Mouse (Mus musculus): ENCODE results near the gene Clic6. TPM values are rescaled to one million over a fixed set of nuclear protein-coding genes. Genes with fewer than 3 reads are reported as not detected.

The Clic6 gene
- polyA plus RNA-seq, 1 experiment from 2014 or later = 0.59 TPM

- no peaks in the 10 kb centered on the region; the same call in 1 of the 2 replicates for H3K27me3 ChIP-seq (ENCODE audit: control insufficient read depth, insufficient read depth, low read length)
- H3K9ac ChIP-seq (ENCODE audit: low read depth, low read length) = no peak overlapping the region
- H3K27ac ChIP-seq (ENCODE audit: low read depth, low read length) = no peak overlapping the region
- H3K4me2 ChIP-seq = no peak overlapping the region
- no peak overlapping the region for H3K4me3 ChIP-seq (ENCODE audit: low read depth, low read length)
- H3K9me3 ChIP-seq (replicated peaks; ENCODE audit: control insufficient read depth, low read length) = no peaks in the 10 kb centered on the region
- ATAC-seq (replicated peaks; ENCODE audit: insufficient number of reproducible peaks, low FRiP score, low TSS enrichment) = no peak
- 0 out of 2 replicates have a peak, but pooled peaks cover 2% of the 10 kb centered on the region for H3K4me1 ChIP-seq (ENCODE audit: control insufficient read depth, insufficient read depth, low read length)
- 80% methylated on average over 13 of the region's 13 CpGs for WGBS (ENCODE audit: insufficient replicate concordance)
- no peaks in the 10 kb centered on the region for H3K36me3 ChIP-seq (ENCODE audit: control insufficient read depth, insufficient read depth, low read length)
These were observed 66.0 kb downstream of the Clic6 start for GRCm38 (mm10) chr16:92551266-92552105.

GRCm38 (mm10) chr16:92552106-92552382, 66.5 kb downstream of the Clic6 start:
- Histone ChIP-seq H3K9me3 (replicated peaks; ENCODE audit: control insufficient read depth, low read length) (no peaks in the 10 kb centered on the region), H3K4me2 (no peak overlapping the region), H3K4me1 (ENCODE audit: control insufficient read depth, insufficient read depth, low read length) (0 out of 2 replicates have a peak, but pooled peaks cover 2% of the 10 kb centered on the region), H3K27ac (ENCODE audit: low read depth, low read length) (no peak overlapping the region), H3K4me3 (ENCODE audit: low read depth, low read length) (no peak overlapping the region), H3K9ac (ENCODE audit: low read depth, low read length) (no peak overlapping the region), H3K27me3 (ENCODE audit: control insufficient read depth, insufficient read depth, low read length) (no peaks in the 10 kb centered on the region; the same call in 1 of the 2 replicates), H3K36me3 (ENCODE audit: control insufficient read depth, insufficient read depth, low read length) (no peaks in the 10 kb centered on the region)
- no peak for ATAC-seq (replicated peaks; ENCODE audit: insufficient number of reproducible peaks, low FRiP score, low TSS enrichment)
- WGBS (ENCODE audit: insufficient replicate concordance) = 64% methylated on average over 9 of the region's 9 CpGs

GRCm38 (mm10) chr16:92552858-92553257, 67.3 kb downstream of the Clic6 start:
- Histone ChIP-seq H3K27me3 (ENCODE audit: control insufficient read depth, insufficient read depth, low read length) (no peaks in the 10 kb centered on the region; the same call in 1 of the 2 replicates), H3K9me3 (replicated peaks; ENCODE audit: control insufficient read depth, low read length) (no peaks in the 10 kb centered on the region), H3K9ac (ENCODE audit: low read depth, low read length) (no peak overlapping the region), H3K36me3 (ENCODE audit: control insufficient read depth, insufficient read depth, low read length) (no peaks in the 10 kb centered on the region), H3K4me2 (peak overlapping the region; percentile 31; the same call in 1 of the 2 replicates), H3K4me3 (ENCODE audit: low read depth, low read length) (no peak overlapping the region), H3K4me1 (ENCODE audit: control insufficient read depth, insufficient read depth, low read length) (0 out of 2 replicates have a peak, but pooled peaks cover 2% of the 10 kb centered on the region), H3K27ac (ENCODE audit: low read depth, low read length) (no peak overlapping the region)
- WGBS (ENCODE audit: insufficient replicate concordance) = 7% methylated on average over 11 of the region's 11 CpGs
- no peak for ATAC-seq (replicated peaks; ENCODE audit: insufficient number of reproducible peaks, low FRiP score, low TSS enrichment)

GRCm38 (mm10) chr16:92555051-92555450, 69.5 kb downstream of the Clic6 start:
- no peak for ATAC-seq (replicated peaks; ENCODE audit: insufficient number of reproducible peaks, low FRiP score, low TSS enrichment)
- Histone ChIP-seq H3K4me1 (ENCODE audit: control insufficient read depth, insufficient read depth, low read length) (0 out of 2 replicates have a peak, but pooled peaks cover 2% of the 10 kb centered on the region), H3K27ac (ENCODE audit: low read depth, low read length) (no peak overlapping the region), H3K4me3 (ENCODE audit: low read depth, low read length) (no peak overlapping the region), H3K9ac (ENCODE audit: low read depth, low read length) (no peak overlapping the region), H3K36me3 (ENCODE audit: control insufficient read depth, insufficient read depth, low read length) (no peaks in the 10 kb centered on the region), H3K4me2 (no peak overlapping the region), H3K27me3 (ENCODE audit: control insufficient read depth, insufficient read depth, low read length) (peaks cover 3% of the 10 kb centered on the region; the same call in 1 of the 2 replicates), H3K9me3 (replicated peaks; ENCODE audit: control insufficient read depth, low read length) (no peaks in the 10 kb centered on the region)
- 50% methylated on average over 1 of the region's 1 CpGs for WGBS (ENCODE audit: insufficient replicate concordance)

- Histone ChIP-seq H3K9ac (ENCODE audit: low read depth, low read length) (no peak overlapping the region), H3K36me3 (ENCODE audit: control insufficient read depth, insufficient read depth, low read length) (no peaks in the 10 kb centered on the region), H3K27ac (ENCODE audit: low read depth, low read length) (no peak overlapping the region), H3K4me2 (no peak overlapping the region), H3K4me1 (ENCODE audit: control insufficient read depth, insufficient read depth, low read length) (no peaks in the 10 kb centered on the region), H3K9me3 (replicated peaks; ENCODE audit: control insufficient read depth, low read length) (no peaks in the 10 kb centered on the region), H3K4me3 (ENCODE audit: low read depth, low read length) (no peak overlapping the region), H3K27me3 (ENCODE audit: control insufficient read depth, insufficient read depth, low read length) (peaks cover 27% of the 10 kb centered on the region)
- ATAC-seq (replicated peaks; ENCODE audit: insufficient number of reproducible peaks, low FRiP score, low TSS enrichment) = no peak
- 69% methylated on average over 11 of the region's 11 CpGs for WGBS (ENCODE audit: insufficient replicate concordance)
These were observed 79.8 kb downstream of the Clic6 start for GRCm38 (mm10) chr16:92565291-92565690.

GRCm38 (mm10) chr16:92565708-92566107, 80.2 kb downstream of the Clic6 start:
- H3K27ac ChIP-seq (ENCODE audit: low read depth, low read length) = no peak overlapping the region
- no peak overlapping the region for H3K4me2 ChIP-seq
- peaks cover 25% of the 10 kb centered on the region for H3K27me3 ChIP-seq (ENCODE audit: control insufficient read depth, insufficient read depth, low read length)
- no peak for ATAC-seq (replicated peaks; ENCODE audit: insufficient number of reproducible peaks, low FRiP score, low TSS enrichment)
- H3K4me3 ChIP-seq (ENCODE audit: low read depth, low read length) = no peak overlapping the region
- no peaks in the 10 kb centered on the region for H3K9me3 ChIP-seq (replicated peaks; ENCODE audit: control insufficient read depth, low read length)
- H3K4me1 ChIP-seq (ENCODE audit: control insufficient read depth, insufficient read depth, low read length) = no peaks in the 10 kb centered on the region
- WGBS (ENCODE audit: insufficient replicate concordance) = 2% methylated on average over 6 of the region's 6 CpGs
- no peaks in the 10 kb centered on the region for H3K36me3 ChIP-seq (ENCODE audit: control insufficient read depth, insufficient read depth, low read length)
- H3K9ac ChIP-seq (ENCODE audit: low read depth, low read length) = no peak overlapping the region

GRCm38 (mm10) chr16:92566146-92566545, 80.6 kb downstream of the Clic6 start:
- H3K27me3 ChIP-seq (ENCODE audit: control insufficient read depth, insufficient read depth, low read length) = peaks cover 25% of the 10 kb centered on the region

GRCm38 (mm10) chr16:92571246-92571645, 85.7 kb downstream of the Clic6 start:
- Histone ChIP-seq H3K4me2 (no peak overlapping the region), H3K4me3 (ENCODE audit: low read depth, low read length) (no peak overlapping the region), H3K9me3 (replicated peaks; ENCODE audit: control insufficient read depth, low read length) (no peaks in the 10 kb centered on the region), H3K4me1 (ENCODE audit: control insufficient read depth, insufficient read depth, low read length) (no peaks in the 10 kb centered on the region), H3K36me3 (ENCODE audit: control insufficient read depth, insufficient read depth, low read length) (no peaks in the 10 kb centered on the region), H3K9ac (ENCODE audit: low read depth, low read length) (no peak overlapping the region), H3K27ac (ENCODE audit: low read depth, low read length) (no peak overlapping the region), H3K27me3 (ENCODE audit: control insufficient read depth, insufficient read depth, low read length) (peaks cover 10% of the 10 kb centered on the region)
- no peak for ATAC-seq (replicated peaks; ENCODE audit: insufficient number of reproducible peaks, low FRiP score, low TSS enrichment)
- whole genome bisulfite sequencing (ENCODE audit: insufficient replicate concordance) = 82% methylated on average over 11 of the region's 11 CpGs

More at GRCm38 (mm10) chr16:92566146-92566545, 80.6 kb downstream of the Clic6 start:
- no peak overlapping the region for H3K27ac ChIP-seq (ENCODE audit: low read depth, low read length)
- H3K4me2 ChIP-seq = no peak overlapping the region
- H3K36me3 ChIP-seq (ENCODE audit: control insufficient read depth, insufficient read depth, low read length) = no peaks in the 10 kb centered on the region
- no peak for ATAC-seq (replicated peaks; ENCODE audit: insufficient number of reproducible peaks, low FRiP score, low TSS enrichment)
- H3K9ac ChIP-seq (ENCODE audit: low read depth, low read length) = no peak overlapping the region
- 7% methylated on average over 5 of the region's 5 CpGs for WGBS (ENCODE audit: insufficient replicate concordance)
- no peaks in the 10 kb centered on the region for H3K9me3 ChIP-seq (replicated peaks; ENCODE audit: control insufficient read depth, low read length)
- H3K4me1 ChIP-seq (ENCODE audit: control insufficient read depth, insufficient read depth, low read length) = no peaks in the 10 kb centered on the region
- no peak overlapping the region for H3K4me3 ChIP-seq (ENCODE audit: low read depth, low read length)

- H3K9me3 ChIP-seq (replicated peaks; ENCODE audit: control insufficient read depth, low read length) = no peaks in the 10 kb centered on the region
- H3K36me3 ChIP-seq (ENCODE audit: control insufficient read depth, insufficient read depth, low read length) = no peaks in the 10 kb centered on the region
- no peak for ATAC-seq (replicated peaks; ENCODE audit: insufficient number of reproducible peaks, low FRiP score, low TSS enrichment)
- H3K27ac ChIP-seq (ENCODE audit: low read depth, low read length) = no peak overlapping the region
- H3K4me2 ChIP-seq = no peak overlapping the region
- no peak overlapping the region for H3K9ac ChIP-seq (ENCODE audit: low read depth, low read length)
- no peaks in the 10 kb centered on the region for H3K4me1 ChIP-seq (ENCODE audit: control insufficient read depth, insufficient read depth, low read length)
- 35% methylated on average over 4 of the region's 4 CpGs for WGBS (ENCODE audit: insufficient replicate concordance)
- peaks cover 2% of the 10 kb centered on the region; the same call in 1 of the 2 replicates for H3K27me3 ChIP-seq (ENCODE audit: control insufficient read depth, insufficient read depth, low read length)
- H3K4me3 ChIP-seq (ENCODE audit: low read depth, low read length) = no peak overlapping the region
These were observed 87.7 kb downstream of the Clic6 start for GRCm38 (mm10) chr16:92573193-92573592.
